Mouse (Mus musculus) forebrain, postnatal 0 days (tissue): ENCODE results near the gene Art2b. TPM values are rescaled to one million over a fixed set of nuclear protein-coding genes. Genes with fewer than 3 reads are reported as not detected.
"Not testable (repeated sequence)": the region's sequence is repeated elsewhere in the genome, so short reads cannot be mapped to it uniquely, and the experiment has no call there.

Source experiments
- ATAC-seq: fragments of 200-750 bp; cut with Nextera tagmentation; 2 replicates; pipeline ENCODE4 v1.8.0; 2017; ENCODE audit warnings: mild to moderate bottlenecking, moderate library complexity
- DNase-seq: peaks from one replicate; pipeline ENCODE4 v3.0.0-alpha.2; 2015
- H3K27ac ChIP-seq: fragments of 300-500 bp; sonication (generic); 2 replicates; pipeline ENCODE4 v1.5.1; 2014; ENCODE audit warnings: low read depth, mild to moderate bottlenecking, antibody characterized with exemption, low read length, moderate library complexity, mixed read lengths
- H3K27me3 ChIP-seq: fragments of 300-500 bp; sonication (generic); 2 replicates; pipeline ENCODE4 v1.6.1; 2014; ENCODE audit warnings: mild to moderate bottlenecking, low read length, mixed read lengths; ENCODE audit not compliant: insufficient read depth
- H3K36me3 ChIP-seq: fragments of 300-500 bp; sonication (generic); 2 replicates; pipeline ENCODE4 v1.6.1; 2014; ENCODE audit warnings: mild to moderate bottlenecking, moderate library complexity; ENCODE audit not compliant: insufficient read depth
- H3K4me1 ChIP-seq: fragments of 300-500 bp; sonication (generic); 2 replicates; pipeline ENCODE4 v1.6.1; 2014; ENCODE audit warnings: antibody characterized with exemption; ENCODE audit not compliant: insufficient read depth
- H3K4me2 ChIP-seq: fragments of 300-500 bp; sonication (generic); 2 replicates; pipeline ENCODE4 v1.6.1; 2014; ENCODE audit warnings: low read depth, mild to moderate bottlenecking, moderate library complexity
- H3K4me3 ChIP-seq: fragments of 300-500 bp; sonication (generic); 2 replicates; pipeline ENCODE4 v1.5.1; 2014; ENCODE audit warnings: low read depth, low read length, mixed read lengths
- H3K9ac ChIP-seq: fragments of 300-500 bp; sonication (generic); 2 replicates; pipeline ENCODE4 v1.6.1; 2014; ENCODE audit warnings: mild to moderate bottlenecking
- H3K9me3 ChIP-seq: fragments of 300-500 bp; sonication (generic); 2 replicates; pipeline ENCODE4 v1.6.1; 2016; ENCODE audit warnings: low read length
- CTCF ChIP-seq: sonication (generic); IDR thresholded peaks from 2 replicates; pipeline ENCODE4 v1.5.1; 2016; ENCODE audit warnings: antibody characterized with exemption, control low read depth, low read depth
- WGBS: fragments of 180-500 bp; shearing (Covaris S2); extraction: QIAGEN DNeasy Blood & Tissue Kit; methylation state at CpG from one replicate; pipeline ENCODE4 v1.1.7; 2014; 5-methylcytosine and 5-hydroxymethylcytosine counted together
- polyA plus RNA-seq: library from polyadenylated mRNA; unstranded; fragments of >200 nt; fragmentation: Nextera tagmentation; extraction: Ambion mirVana; gene quantifications from 2 replicates; pipeline ENCODE4 v1.2.1, GENCODE M21; 2015
- total RNA-seq: library from RNA; depleted of rRNA; stranded (reverse); fragments of >200 nt; gene quantifications from 2 replicates; pipeline ENCODE4 v1.2.3, GENCODE M21; 2014

Art2b gene
- total and polyA plus RNA-seq, 2 experiments from 2014 or later: not detected

GRCm38 (mm10) chr7:101607845-101608244 lies 22.4 kb upstream of the Art2b start:
- no peak for TF ChIP-seq CTCF
- H3K9ac ChIP-seq: no peak overlapping the region
- ATAC-seq (no peak), DNase-seq (no peak)
- WGBS: 78% methylated on average over 6 of the region's 6 CpGs
- H3K27ac ChIP-seq: no peak overlapping the region
- no peaks in the 10 kb centered on the region for H3K36me3 ChIP-seq
- no peaks in the 10 kb centered on the region for H3K27me3 ChIP-seq
- no peak overlapping the region for H3K4me2 ChIP-seq
- no peaks in the 10 kb centered on the region for H3K9me3 ChIP-seq
- no peak overlapping the region for H3K4me3 ChIP-seq
- H3K4me1 ChIP-seq: no peaks in the 10 kb centered on the region

- H3K9me3 ChIP-seq: no peaks in the 10 kb centered on the region
- no peak overlapping the region for H3K4me3 ChIP-seq
- H3K4me1 ChIP-seq: no peaks in the 10 kb centered on the region
- 100% methylated on average over 1 of the region's 1 CpGs for WGBS
- no peak for TF ChIP-seq CTCF
- H3K36me3 ChIP-seq: no peaks in the 10 kb centered on the region
- no peaks in the 10 kb centered on the region; the same call in 1 of the 2 replicates for H3K27me3 ChIP-seq
- ATAC-seq: no peak
- H3K27ac ChIP-seq: no peak overlapping the region
- no peak overlapping the region for H3K4me2 ChIP-seq
- H3K9ac ChIP-seq: no peak overlapping the region
- no peak for DNase-seq
Measured at GRCm38 (mm10) chr7:101600406-101600805, 15.0 kb upstream of the Art2b start.

- peak; percentile 10 for DNase-seq
- Histone ChIP-seq H3K4me1 (no peaks in the 10 kb centered on the region), H3K4me3 (no peak overlapping the region), H3K27ac (no peak overlapping the region), H3K27me3 (no peaks in the 10 kb centered on the region; the same call in 1 of the 2 replicates), H3K36me3 (no peaks in the 10 kb centered on the region), H3K4me2 (no peak overlapping the region), H3K9me3 (no peaks in the 10 kb centered on the region), H3K9ac (no peak overlapping the region)
- 43% methylated on average over 2 of the region's 2 CpGs for WGBS
- ATAC-seq: peak; percentile 78
- no peak for TF ChIP-seq CTCF
Measured at GRCm38 (mm10) chr7:101598482-101598881, 13.1 kb upstream of the Art2b start.

- no peak overlapping the region for H3K27ac ChIP-seq
- H3K9me3 ChIP-seq: no peaks in the 10 kb centered on the region
- H3K36me3 ChIP-seq: no peaks in the 10 kb centered on the region
- no peaks in the 10 kb centered on the region; the same call in 1 of the 2 replicates for H3K27me3 ChIP-seq
- ATAC-seq (no peak), DNase-seq (no peak)
- no peak for TF ChIP-seq CTCF
- no peak overlapping the region for H3K4me2 ChIP-seq
- no peak overlapping the region for H3K4me3 ChIP-seq
- WGBS: 74% methylated on average over 2 of the region's 2 CpGs
- H3K9ac ChIP-seq: no peak overlapping the region
- no peaks in the 10 kb centered on the region for H3K4me1 ChIP-seq
Measured at GRCm38 (mm10) chr7:101594969-101595368, 9.6 kb upstream of the Art2b start.

GRCm38 (mm10) chr7:101584271-101584670 lies 1.1 kb downstream of the Art2b start:
- not testable (repeated sequence) for H3K27me3 ChIP-seq, DNase-seq, H3K9me3 ChIP-seq, H3K4me1 ChIP-seq, ATAC-seq, H3K27ac ChIP-seq, H3K36me3 ChIP-seq, H3K4me3 ChIP-seq, H3K4me2 ChIP-seq, H3K9ac ChIP-seq
- 72% methylated on average over 6 of the region's 6 CpGs for WGBS

GRCm38 (mm10) chr7:101582012-101582411 lies 3.4 kb downstream of the Art2b start:
- TF ChIP-seq CTCF: no peak
- Histone ChIP-seq H3K4me1 (no peaks in the 10 kb centered on the region), H3K36me3 (no peaks in the 10 kb centered on the region), H3K27ac (no peak overlapping the region), H3K4me3 (no peak overlapping the region), H3K27me3 (no peaks in the 10 kb centered on the region), H3K9me3 (no peaks in the 10 kb centered on the region), H3K9ac (no peak overlapping the region), H3K4me2 (no peak overlapping the region)
- ATAC-seq (no peak), DNase-seq (no peak)
- WGBS: 91% methylated on average over 7 of the region's 7 CpGs

GRCm38 (mm10) chr7:101580863-101581262 lies 4.5 kb downstream of the Art2b start:
- H3K4me3 ChIP-seq, H3K9me3 ChIP-seq, H3K36me3 ChIP-seq, H3K27ac ChIP-seq, H3K4me1 ChIP-seq, H3K4me2 ChIP-seq, H3K9ac ChIP-seq, ATAC-seq, DNase-seq, H3K27me3 ChIP-seq: not testable (repeated sequence)
- WGBS: 92% methylated on average over 3 of the region's 3 CpGs

GRCm38 (mm10) chr7:101574413-101574812 lies 11.0 kb downstream of the Art2b start:
- H3K9ac ChIP-seq: no peak overlapping the region
- 55% methylated on average over 3 of the region's 3 CpGs for WGBS
- TF ChIP-seq CTCF: no peak
- no peaks in the 10 kb centered on the region for H3K9me3 ChIP-seq
- no peaks in the 10 kb centered on the region for H3K27me3 ChIP-seq
- H3K36me3 ChIP-seq: no peaks in the 10 kb centered on the region
- H3K4me2 ChIP-seq: no peak overlapping the region
- DNase-seq (no peak), ATAC-seq (no peak)
- H3K4me3 ChIP-seq: no peak overlapping the region
- H3K27ac ChIP-seq: no peak overlapping the region
- H3K4me1 ChIP-seq: no peaks in the 10 kb centered on the region

- ATAC-seq, H3K9me3 ChIP-seq, H3K36me3 ChIP-seq, DNase-seq, H3K4me3 ChIP-seq, H3K27ac ChIP-seq, H3K27me3 ChIP-seq, H3K4me1 ChIP-seq, H3K4me2 ChIP-seq, H3K9ac ChIP-seq: not testable (repeated sequence)
- WGBS: 93% methylated on average over 11 of the region's 12 CpGs
Measured at GRCm38 (mm10) chr7:101573636-101574035, 11.8 kb downstream of the Art2b start.
